Mouse (Mus musculus) heart, adult 2 months (tissue): ENCODE results near the gene Foxn3. TPM values are rescaled to one million over a fixed set of nuclear protein-coding genes. Genes with fewer than 3 reads are reported as not detected.
A peak's percentile ranks its signal among the peaks of the same experiment; 100 is the strongest.

ENCODE experiments used
- DNase-seq, 2 experiments: peaks; one replicate each; pipeline ENCODE4 v3.0.0; 2021
- H3K27ac ChIP-seq: fragments of 200-600 bp; 2 replicates; pipeline ENCODE4 v1.8.1; 2022
- H3K27me3 ChIP-seq: fragments of 200-500 bp; 2 replicates; pipeline ENCODE4 v1.6.1; 2012; ENCODE audit warnings: mild to moderate bottlenecking, low read length, inconsistent platforms, mixed read lengths; ENCODE audit not compliant: control insufficient read depth, insufficient read depth
- H3K36me3 ChIP-seq: fragments of 200-500 bp; 2 replicates; pipeline ENCODE4 v1.6.1; 2012; ENCODE audit warnings: low read length, inconsistent platforms; ENCODE audit not compliant: control insufficient read depth, insufficient read depth
- H3K4me1 ChIP-seq: fragments of 200-500 bp; 2 replicates; pipeline ENCODE4 v1.6.1; 2011; ENCODE audit warnings: low read length; ENCODE audit not compliant: control insufficient read depth, insufficient read depth
- H3K4me3 ChIP-seq: fragments of 200-600 bp; 2 replicates; pipeline ENCODE4 v1.8.1; 2022
- H3K79me2 ChIP-seq: fragments of 200-500 bp; replicated peaks from 2 replicates; pipeline ENCODE4 v1.6.1; 2012; ENCODE audit warnings: mild to moderate bottlenecking, inconsistent platforms, low read length, moderate library complexity, mixed read lengths; ENCODE audit not compliant: control insufficient read depth, insufficient read depth
- H3K9ac ChIP-seq: fragments of 200-500 bp; 2 replicates; pipeline ENCODE4 v1.6.1; 2012; ENCODE audit warnings: low read depth, mild to moderate bottlenecking, control low read depth, inconsistent platforms, low read length, mixed read lengths
- CTCF ChIP-seq: fragments of 200-600 bp; IDR thresholded peaks from 2 replicates; pipeline ENCODE4 v1.8.1; 2022; ENCODE audit warnings: antibody characterized with exemption, mild to moderate bottlenecking, moderate library complexity
- EP300 ChIP-seq: fragments of 200-500 bp; IDR thresholded peaks from 2 replicates; pipeline ENCODE4 v1.6.1; 2011; ENCODE audit warnings: low read depth, low read length, control low read depth; ENCODE audit not compliant: insufficient read depth
- POLR2A ChIP-seq: fragments of 200-500 bp; IDR thresholded peaks from 2 replicates; pipeline ENCODE4 v1.6.1; 2011; ENCODE audit warnings: mild to moderate bottlenecking, low read depth, low read length, control low read depth; ENCODE audit not compliant: insufficient read depth
- WGBS: fragments of 180-500 bp; shearing (Covaris S2); methylation state at CpG from one replicate; pipeline ENCODE4 v1.1.7; 2018; 5-methylcytosine and 5-hydroxymethylcytosine counted together
- intact Hi-C: fragments of 180-260 bp; cut with DNase I; formaldehyde crosslinking; loops from one replicate; pipeline ENCODE4 v1.15.1; 2025
- polyA plus RNA-seq: library from polyadenylated mRNA; depleted of rRNA; stranded (reverse); fragments of >200 nt; gene quantifications from 2 replicates; pipeline ENCODE4 v1.2.3, GENCODE M21; 2012
- total RNA-seq, 2 experiments: library from RNA; stranded (reverse); gene quantifications; 2 replicates each; pipeline ENCODE4 v1.2.3; 2021

The Foxn3 gene
- total and polyA plus RNA-seq, 3 experiments = 28.1 to 117 (median 106) TPM

- H3K4me1 ChIP-seq = peaks cover 14% of the 10 kb centered on the region
- H3K27me3 ChIP-seq = no peaks in the 10 kb centered on the region
- no peak overlapping the region for H3K4me3 ChIP-seq
- H3K79me2 ChIP-seq = peaks cover 4% of the 10 kb centered on the region
- no peak for DNase-seq
- 83% methylated on average over 5 of the region's 5 CpGs for WGBS
- H3K27ac ChIP-seq = no peak overlapping the region
- TF ChIP-seq POLR2A (no peak), CTCF (no peak), EP300 (no peak)
- peaks cover 4% of the 10 kb centered on the region; the same call in 1 of the 2 replicates for H3K36me3 ChIP-seq
- no peak overlapping the region for H3K9ac ChIP-seq
- intact Hi-C loops = no loop called here
Measured at GRCm38 (mm10) chr12:99309937-99310336, 253.4 kb downstream of the Foxn3 start.

DNA sequence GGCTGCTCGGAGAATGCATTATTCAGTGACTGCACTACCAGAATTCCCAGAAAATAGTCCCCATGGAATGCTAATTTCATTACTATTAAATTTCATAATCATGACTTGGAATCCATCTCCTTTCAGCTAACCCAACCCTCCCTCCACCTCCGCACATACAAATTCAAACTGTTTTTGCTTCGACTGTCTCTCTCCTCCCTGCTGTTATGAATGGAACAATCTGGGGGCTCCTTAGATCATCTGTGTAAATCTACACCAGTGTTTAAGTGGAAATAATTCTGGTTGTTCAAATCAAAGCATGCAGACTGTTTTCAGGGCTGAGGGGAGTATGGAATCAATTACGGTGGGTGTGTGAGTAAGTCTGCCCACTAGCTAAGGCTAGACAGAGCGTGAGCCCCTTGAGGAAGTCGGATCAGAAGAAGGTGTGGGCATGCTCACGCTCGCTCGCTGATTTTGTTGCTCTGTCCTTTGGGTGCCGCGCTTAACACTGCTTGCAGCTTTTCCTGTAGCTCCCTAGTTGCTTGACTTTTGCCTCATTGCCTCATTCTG lies 254.8 kb downstream of the Foxn3 start:
- no peak overlapping the region for H3K4me3 ChIP-seq
- H3K27ac ChIP-seq = no peak overlapping the region
- peaks cover 4% of the 10 kb centered on the region; the same call in 1 of the 2 replicates for H3K36me3 ChIP-seq
- no peak for DNase-seq
- H3K9ac ChIP-seq = no peak overlapping the region
- intact Hi-C loops = no loop called here
- WGBS = 88% methylated on average over 11 of the region's 11 CpGs
- no peaks in the 10 kb centered on the region for H3K27me3 ChIP-seq
- H3K79me2 ChIP-seq = peaks cover 4% of the 10 kb centered on the region
- peaks cover 13% of the 10 kb centered on the region for H3K4me1 ChIP-seq
- no peak for TF ChIP-seq EP300
- no peak for TF ChIP-seq CTCF
- no peak for TF ChIP-seq POLR2A

- intact Hi-C loops = no loop called here
- 31% methylated on average over 6 of the region's 6 CpGs for WGBS
- no peak for TF ChIP-seq CTCF
- TF ChIP-seq EP300 = no peak
- no peak for TF ChIP-seq POLR2A
- H3K4me1 ChIP-seq = peaks cover 13% of the 10 kb centered on the region
- peak overlapping the region; percentile 39 for H3K27ac ChIP-seq
- no peaks in the 10 kb centered on the region for H3K27me3 ChIP-seq
- H3K4me3 ChIP-seq = no peak overlapping the region; the same call in 1 of the 2 replicates
- DNase-seq = no peak
- peaks cover 4% of the 10 kb centered on the region for H3K79me2 ChIP-seq
- H3K36me3 ChIP-seq = peaks cover 4% of the 10 kb centered on the region; the same call in 1 of the 2 replicates
- H3K9ac ChIP-seq = no peak overlapping the region; the same call in 1 of the 2 replicates
Measured at GRCm38 (mm10) chr12:99306536-99307204, 256.7 kb downstream of the Foxn3 start.

GRCm38 (mm10) chr12:99305784-99306535 lies 257.4 kb downstream of the Foxn3 start:
- Histone ChIP-seq H3K4me3 (no peak overlapping the region; the same call in 1 of the 2 replicates), H3K36me3 (peaks cover 4% of the 10 kb centered on the region; the same call in 1 of the 2 replicates), H3K4me1 (peaks cover 13% of the 10 kb centered on the region), H3K79me2 (peaks cover 6% of the 10 kb centered on the region), H3K9ac (peak overlapping the region; percentile 29), H3K27ac (peak overlapping the region; percentile 39), H3K27me3 (no peaks in the 10 kb centered on the region)
- TF ChIP-seq EP300 = no peak
- TF ChIP-seq CTCF = no peak
- no peak for TF ChIP-seq POLR2A
- DNase-seq = peak in 1 of 2 experiments; percentile 46
- intact Hi-C loops = no loop called here
- WGBS = 33% methylated on average over 14 of the region's 14 CpGs

DNA sequence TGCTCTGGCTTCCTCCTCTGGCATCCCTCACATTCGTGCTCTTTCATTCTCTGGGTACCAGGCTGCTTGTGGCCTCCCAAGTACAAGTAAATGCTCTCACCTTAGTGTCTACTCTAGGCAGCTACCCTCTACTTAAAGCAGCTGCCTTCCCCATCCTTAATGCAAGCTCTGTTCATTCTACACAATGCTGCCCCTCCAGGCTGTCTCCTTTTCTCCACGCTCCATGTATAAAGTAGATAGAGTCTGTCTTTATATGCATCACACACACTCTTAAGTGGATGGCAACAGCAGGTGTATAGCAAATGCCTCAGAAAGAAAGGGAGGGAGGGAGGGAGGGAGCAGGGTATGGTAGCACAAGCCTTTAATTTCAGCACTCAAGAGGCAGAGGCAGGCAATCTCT lies 258.1 kb downstream of the Foxn3 start:
- Histone ChIP-seq H3K27ac (no peak overlapping the region), H3K9ac (no peak overlapping the region), H3K36me3 (peaks cover 4% of the 10 kb centered on the region; the same call in 1 of the 2 replicates), H3K27me3 (no peaks in the 10 kb centered on the region), H3K4me3 (no peak overlapping the region), H3K79me2 (peaks cover 6% of the 10 kb centered on the region), H3K4me1 (peaks cover 13% of the 10 kb centered on the region)
- intact Hi-C loops = no loop called here
- no peak for TF ChIP-seq POLR2A
- no peak for TF ChIP-seq EP300
- no peak for TF ChIP-seq CTCF
- no peak for DNase-seq
- 72% methylated on average over 2 of the region's 2 CpGs for WGBS
